Mouse (Mus musculus) intestine, postnatal 0 days (tissue): ENCODE measurements around the gene Vmn1r184. TPM values are rescaled to one million over a fixed set of nuclear protein-coding genes. Genes with fewer than 3 reads are reported as not detected.
"Not testable (repeated sequence)": the region's sequence is repeated elsewhere in the genome, so short reads cannot be mapped to it uniquely, and the experiment has no call there.

ENCODE experiments used
- ATAC-seq: fragments of 200-750 bp; cut with Nextera tagmentation; 2 replicates; pipeline ENCODE4 v1.8.0; 2017; ENCODE audit warnings: mild to moderate bottlenecking, moderate TSS enrichment, moderate library complexity
- H3K27ac ChIP-seq: fragments of 300-500 bp; sonication (generic); 2 replicates; pipeline ENCODE4 v1.5.1; 2014; ENCODE audit warnings: mild to moderate bottlenecking, low read depth, low read length, moderate library complexity
- H3K27me3 ChIP-seq: fragments of 300-500 bp; sonication (generic); replicated peaks from 2 replicates; pipeline ENCODE4 v1.6.1; 2014; ENCODE audit warnings: low read length, mixed read lengths; ENCODE audit not compliant: control insufficient read depth, insufficient read depth
- H3K36me3 ChIP-seq: fragments of 300-500 bp; sonication (generic); 2 replicates; pipeline ENCODE4 v1.6.1; 2014; ENCODE audit warnings: mild to moderate bottlenecking, moderate library complexity; ENCODE audit not compliant: control insufficient read depth, insufficient read depth
- H3K4me1 ChIP-seq: fragments of 300-500 bp; sonication (generic); replicated peaks from 2 replicates; pipeline ENCODE4 v1.6.1; 2014; ENCODE audit warnings: antibody characterized with exemption, low read length, mixed read lengths; ENCODE audit not compliant: control insufficient read depth, insufficient read depth
- H3K4me2 ChIP-seq: fragments of 300-500 bp; sonication (generic); replicated peaks from 2 replicates; pipeline ENCODE4 v1.6.1; 2014; ENCODE audit warnings: low read depth, mild to moderate bottlenecking, moderate library complexity
- H3K4me3 ChIP-seq: fragments of 300-500 bp; sonication (generic); 2 replicates; pipeline ENCODE4 v1.5.1; 2014; ENCODE audit warnings: low read depth, low read length
- H3K9ac ChIP-seq: fragments of 300-500 bp; sonication (generic); 2 replicates; pipeline ENCODE4 v1.6.1; 2014; ENCODE audit warnings: mild to moderate bottlenecking, low read depth, low read length
- H3K9me3 ChIP-seq: fragments of 300-500 bp; sonication (generic); 2 replicates; pipeline ENCODE4 v1.6.1; 2016; ENCODE audit warnings: mixed run types; ENCODE audit not compliant: control insufficient read depth
- WGBS: fragments of 180-500 bp; shearing (Covaris S2); extraction: QIAGEN DNeasy Blood & Tissue Kit; methylation state at CpG from one replicate; pipeline ENCODE4 v1.1.7; 2014; 5-methylcytosine and 5-hydroxymethylcytosine counted together
- polyA plus RNA-seq: library from polyadenylated mRNA; unstranded; fragments of >200 nt; fragmentation: Nextera tagmentation; extraction: Ambion mirVana; gene quantifications from 2 replicates; pipeline ENCODE4 v1.2.1, GENCODE M21; 2015

The Vmn1r184 gene
- polyA plus RNA-seq = not detected in 2 replicates

DNA sequence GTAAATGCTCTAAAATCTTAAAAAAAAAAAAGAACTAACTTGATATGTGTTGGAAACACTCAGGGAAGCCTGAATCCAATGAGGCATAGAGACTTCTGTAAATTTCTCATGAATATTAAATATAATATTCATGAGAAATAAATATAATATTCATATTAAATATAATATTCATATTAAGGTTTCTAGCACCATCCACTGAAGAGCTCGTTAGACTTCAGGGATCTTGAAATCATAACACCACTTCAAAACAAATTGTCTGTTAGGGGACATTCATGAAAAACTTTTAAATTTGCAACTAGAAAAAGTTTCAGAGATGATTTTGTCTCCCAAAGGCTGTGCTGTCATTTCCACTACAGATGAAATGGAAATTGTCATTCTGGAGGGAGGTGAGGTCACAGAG is at the start of gene Vmn1r184:
Gene Vmn1r184 (plus strand): TSS at position 301 of the 400 bp plus-strand sequence.
- not testable (repeated sequence) for H3K36me3 ChIP-seq, H3K4me2 ChIP-seq, H3K27ac ChIP-seq, ATAC-seq, H3K9me3 ChIP-seq, H3K27me3 ChIP-seq, H3K4me3 ChIP-seq, H3K9ac ChIP-seq, H3K4me1 ChIP-seq
- 73% methylated on average over 1 of the region's 1 CpGs for WGBS

DNA sequence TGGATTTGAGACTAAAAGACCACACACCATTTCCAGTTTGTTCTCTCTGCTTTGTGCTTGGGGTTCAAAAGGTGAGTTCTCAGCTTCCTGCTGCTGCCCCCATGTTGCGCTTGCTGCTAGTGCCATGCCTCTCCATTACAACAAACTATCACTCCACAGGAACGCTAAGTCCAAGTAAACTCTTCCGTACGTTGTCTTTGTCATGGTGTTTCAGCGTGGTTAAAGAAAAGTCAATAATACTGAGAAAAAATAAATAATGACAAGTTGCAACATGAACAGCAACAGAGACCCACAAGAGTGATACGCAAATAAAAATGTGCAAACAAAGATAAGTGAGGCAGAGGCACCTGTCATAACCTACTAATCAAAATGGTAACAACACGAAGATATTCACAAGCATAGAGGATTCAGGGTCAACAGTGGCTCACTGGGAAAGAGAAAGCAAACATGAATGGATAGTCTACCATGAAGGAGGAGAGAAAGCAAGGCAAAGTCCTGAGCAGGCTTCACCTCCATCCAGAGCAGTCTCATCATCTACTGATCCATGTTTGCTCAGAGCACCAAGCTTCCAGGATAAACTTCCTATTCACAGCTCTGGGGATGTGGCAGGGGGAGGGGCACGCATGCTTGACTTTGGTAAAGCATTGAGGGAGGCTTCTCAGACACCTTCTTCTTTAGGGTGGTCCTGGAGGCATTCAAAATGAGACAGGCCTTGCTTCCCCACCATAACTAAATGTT is 43.5 kb downstream of the Vmn1r184 start:
- whole genome bisulfite sequencing = 81% methylated on average over 8 of the region's 8 CpGs
- not testable (repeated sequence) for ATAC-seq, H3K27me3 ChIP-seq

DNA sequence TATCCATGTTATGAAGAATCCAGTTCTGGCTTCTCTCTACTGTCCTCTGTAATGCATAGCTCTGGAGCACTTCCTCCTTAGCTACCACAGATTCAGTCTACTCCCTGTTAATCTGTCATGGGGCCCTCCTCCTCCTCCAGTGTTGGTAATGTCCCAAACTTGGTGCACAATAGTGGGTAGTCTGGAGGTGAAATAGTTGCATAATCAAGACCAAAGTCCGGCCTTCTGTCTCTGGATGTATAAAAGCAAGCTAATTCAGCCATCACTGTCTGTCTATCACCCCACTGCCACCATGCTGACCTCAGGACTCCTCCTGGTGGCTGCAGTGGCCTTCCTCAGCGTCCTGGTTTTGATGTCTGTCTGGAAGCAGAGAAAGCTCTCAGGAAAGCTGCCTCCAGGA is 46.8 kb downstream of the Vmn1r184 start, which contains the start of gene Cyp2a4:
Gene Cyp2a4 (plus strand): TSS at position 244 of the 400 bp plus-strand sequence.
- H3K9me3 ChIP-seq, H3K36me3 ChIP-seq, H3K4me1 ChIP-seq, H3K4me3 ChIP-seq, H3K27ac ChIP-seq, H3K9ac ChIP-seq, ATAC-seq, H3K4me2 ChIP-seq, H3K27me3 ChIP-seq: not testable (repeated sequence)
- 72% methylated on average over 2 of the region's 2 CpGs for WGBS

More for the DNA sequence above, 43.5 kb downstream of the Vmn1r184 start:
- H3K4me1 ChIP-seq, H3K9ac ChIP-seq, H3K4me2 ChIP-seq, H3K4me3 ChIP-seq, H3K9me3 ChIP-seq, H3K27ac ChIP-seq, H3K36me3 ChIP-seq: not testable (repeated sequence)

DNA sequence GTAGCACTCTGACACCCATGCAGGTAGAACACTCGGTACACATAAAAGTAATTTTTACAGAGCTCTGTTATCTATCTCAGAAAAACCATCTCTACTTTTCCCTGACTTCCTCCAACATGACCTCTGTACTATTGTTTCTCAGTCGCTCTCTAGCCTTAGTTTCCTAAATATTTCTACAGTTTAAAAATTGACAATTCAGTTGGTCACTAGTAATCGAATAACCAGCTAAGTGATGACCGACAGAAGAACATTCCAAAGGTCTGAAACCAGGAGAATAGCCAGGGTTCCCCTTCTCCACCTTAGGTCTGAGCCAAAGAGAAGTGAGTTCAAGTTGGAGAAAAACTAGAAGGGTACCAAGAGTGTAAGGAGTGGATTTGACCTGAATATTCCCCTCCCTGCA is 51.7 kb downstream of the Vmn1r184 start:
- not testable (repeated sequence) for H3K4me3 ChIP-seq, ATAC-seq

DNA sequence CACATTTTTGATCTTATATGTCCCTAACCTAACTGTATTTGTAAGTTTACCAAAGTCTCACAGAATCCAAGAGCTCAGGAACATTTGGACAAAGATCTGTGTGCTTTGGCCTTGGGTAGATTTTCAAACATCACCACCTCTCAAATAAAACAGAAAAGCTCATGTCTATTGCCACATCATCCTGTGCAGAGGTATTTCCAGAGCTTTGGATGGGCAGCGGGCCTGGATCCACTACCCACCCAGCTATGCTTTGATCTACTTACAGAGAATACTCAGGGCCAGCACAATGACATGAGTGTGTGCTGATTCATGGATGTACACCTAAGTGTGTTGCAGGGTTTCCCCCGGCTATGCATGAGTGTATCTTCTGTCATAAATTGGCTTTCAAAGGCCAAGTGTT is 55.1 kb downstream of the Vmn1r184 start:
- H3K4me1 ChIP-seq, H3K9me3 ChIP-seq, H3K4me2 ChIP-seq, H3K36me3 ChIP-seq, H3K4me3 ChIP-seq, ATAC-seq, H3K27me3 ChIP-seq, H3K27ac ChIP-seq, H3K9ac ChIP-seq: not testable (repeated sequence)
- 82% methylated on average over 2 of the region's 2 CpGs for WGBS

More for the DNA sequence above, 51.7 kb downstream of the Vmn1r184 start:
- not testable (repeated sequence) for H3K36me3 ChIP-seq, H3K27me3 ChIP-seq, H3K9ac ChIP-seq, H3K27ac ChIP-seq, H3K9me3 ChIP-seq, H3K4me1 ChIP-seq, H3K4me2 ChIP-seq
- WGBS = 82% methylated on average over 4 of the region's 4 CpGs

DNA sequence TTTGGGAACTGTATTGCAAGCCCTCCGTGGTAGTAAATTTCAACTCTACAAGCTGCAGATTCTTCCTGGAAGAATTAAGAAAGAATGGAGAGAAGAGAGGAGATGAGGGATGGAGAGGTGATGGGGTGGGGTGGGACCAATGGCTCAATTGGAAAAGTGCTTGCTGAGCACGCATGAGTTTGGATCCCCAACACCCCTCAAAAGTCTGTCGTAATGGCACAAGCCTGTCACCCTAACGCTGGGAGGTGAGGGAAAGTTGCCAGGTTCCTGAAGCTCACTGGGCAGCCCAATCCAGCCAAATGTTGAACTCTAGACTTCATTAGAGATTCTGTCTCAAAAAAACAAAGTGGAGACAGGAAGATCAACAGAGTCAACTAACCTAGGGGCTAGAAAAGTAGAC is 55.7 kb downstream of the Vmn1r184 start:
- H3K36me3 ChIP-seq, H3K4me2 ChIP-seq, H3K4me3 ChIP-seq, H3K9ac ChIP-seq, H3K4me1 ChIP-seq, H3K9me3 ChIP-seq, H3K27me3 ChIP-seq, ATAC-seq, H3K27ac ChIP-seq: not testable (repeated sequence)
- 87% methylated on average over 4 of the region's 4 CpGs for WGBS

Other genes starting within 250 kb of the Vmn1r184 start
- not detected in 2 replicates for gene Cyp2b13, start 198.8 kb upstream of the Vmn1r184 start, polyA plus RNA-seq
- not detected in 2 replicates for gene Cyp2b9, start 86.9 kb upstream of the Vmn1r184 start, polyA plus RNA-seq
- not detected in 2 replicates for gene Cyp2a4, start 46.8 kb downstream of the Vmn1r184 start, polyA plus RNA-seq
- not detected in 2 replicates for gene Nlrp9c, start 143.4 kb downstream of the Vmn1r184 start, polyA plus RNA-seq
- gene Nlrp4a, start 174.8 kb downstream of the Vmn1r184 start, polyA plus RNA-seq = not detected in 2 replicates